Mouse (Mus musculus): ENCODE data around the gene Atp11c.

DNA sequence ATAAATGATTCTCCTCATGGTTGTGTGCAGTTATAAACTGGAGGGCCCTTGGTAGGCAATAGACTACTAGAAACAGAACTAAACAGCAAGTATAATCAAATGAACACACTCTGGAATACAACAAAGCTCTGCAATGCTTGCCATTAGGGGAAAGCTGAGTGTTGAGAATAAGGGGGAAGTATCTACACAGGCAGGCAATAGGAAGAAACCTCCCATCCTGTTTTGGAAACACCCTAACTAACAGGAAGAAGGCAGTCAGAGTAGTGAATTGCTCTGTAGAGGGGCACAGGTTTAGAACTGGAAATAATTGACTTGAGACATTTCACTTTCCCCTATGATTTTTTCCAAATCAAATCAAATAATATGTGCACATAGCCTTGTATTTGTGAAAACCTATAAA is 247.1 kb downstream of the Atp11c start:
- no peak for TF ChIP-seq CTCF (IDR thresholded peaks at IDR 0.05; ENCODE audit: insufficient read depth, low read length)
- no peak for TF ChIP-seq POLR2A (IDR thresholded peaks at IDR 0.05; ENCODE audit: borderline replicate concordance, extremely low read depth, low read depth, low read length)

Data from lung, adult 2 months (tissue).